Mouse (Mus musculus): ENCODE measurements around the gene Crisp2. TPM values are rescaled to one million over a fixed set of nuclear protein-coding genes. Genes with fewer than 3 reads are reported as not detected.
A peak's percentile ranks its signal among the peaks of the same experiment; 100 is the strongest.

Crisp2 gene
- polyA plus RNA-seq, 1 experiment from 2014 or later: 0.06 TPM

- no peak for ATAC-seq
- CTCF ChIA-PET: interaction anchor here (1.1 to 2.2 kb wide), 2 partner anchors 12 to 13 kb away, joined by 3 to 12 read pairs; no protein-coding TSS in a partner anchor
- no peak for TF ChIP-seq CTCF (IDR thresholded peaks at IDR 0.05)
- no peaks in the 10 kb centered on the region for H3K27me3 ChIP-seq
- POLR2A ChIA-PET: no interaction called here
- in situ Hi-C loops (cut with MboI; ENCODE audit: low pct_unique_long_range_greater_than_20kb): loop anchor here (25.0 kb wide), 1 partner anchor 599 kb away; the partner anchor contains the start of gene Pgk2
- no peak for DNase-seq (ENCODE audit: low read depth, low spot score)
These were observed 4.1 kb upstream of the Crisp2 start, which contains the start of gene Rhag for GRCm38 (mm10) chr17:40810934-40811333. TSS of gene Rhag (plus strand) at chr17:40811126.

DNA sequence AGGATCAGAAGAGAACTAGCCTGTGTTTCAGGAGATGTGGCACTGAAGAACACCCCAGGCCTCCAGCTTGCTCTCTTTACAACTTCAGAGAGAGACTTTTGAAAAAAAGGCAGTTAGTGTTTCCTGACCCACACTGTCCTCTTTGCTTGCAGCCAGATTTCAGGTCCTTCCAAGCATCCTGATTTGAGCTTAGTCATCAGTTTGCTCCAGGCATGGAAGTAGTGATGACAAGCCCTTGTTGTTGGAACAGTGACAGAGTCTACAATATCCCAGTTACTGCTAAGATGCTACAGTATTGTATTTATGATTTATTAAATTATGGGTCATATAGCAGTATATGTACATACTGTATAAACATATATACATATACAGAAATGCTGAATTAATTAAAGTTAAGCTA is 1.3 kb upstream of the Crisp2 start:
- POLR2A ChIA-PET: no interaction called here
- TF ChIP-seq CTCF (IDR thresholded peaks at IDR 0.05): no peak

GRCm38 (mm10) chr17:40806550-40806949 is 253 bp downstream of the Crisp2 start:
- no peak for TF ChIP-seq CTCF (IDR thresholded peaks at IDR 0.05)
- no peaks in the 10 kb centered on the region for H3K27me3 ChIP-seq
- ATAC-seq (peak; percentile 45), DNase-seq (ENCODE audit: low read depth, low spot score) (no peak)
- in situ Hi-C loops (cut with MboI; ENCODE audit: low pct_unique_long_range_greater_than_20kb): loop anchor here (25.0 kb wide), 1 partner anchor 594 kb away; the partner anchor contains the start of gene Pgk2
- CTCF ChIA-PET: interaction anchor here (1.0 to 2.0 kb wide), 2 partner anchors 14 to 18 kb away, joined by 3 to 8 read pairs; no protein-coding TSS in a partner anchor
- POLR2A ChIA-PET: no interaction called here

More for the DNA sequence above, 1.3 kb upstream of the Crisp2 start:
- in situ Hi-C loops (cut with MboI; ENCODE audit: low pct_unique_long_range_greater_than_20kb): loop anchor here (25.0 kb wide), 1 partner anchor 596 kb away; the partner anchor contains the start of gene Pgk2
- ATAC-seq (no peak), DNase-seq (ENCODE audit: low read depth, low spot score) (no peak)
- CTCF ChIA-PET: interaction anchor here (0.7 to 1.9 kb wide), 3 partner anchors 16 to 22 kb away, joined by 3 to 7 read pairs (median 3); no protein-coding TSS in a partner anchor
- no peaks in the 10 kb centered on the region for H3K27me3 ChIP-seq

DNA sequence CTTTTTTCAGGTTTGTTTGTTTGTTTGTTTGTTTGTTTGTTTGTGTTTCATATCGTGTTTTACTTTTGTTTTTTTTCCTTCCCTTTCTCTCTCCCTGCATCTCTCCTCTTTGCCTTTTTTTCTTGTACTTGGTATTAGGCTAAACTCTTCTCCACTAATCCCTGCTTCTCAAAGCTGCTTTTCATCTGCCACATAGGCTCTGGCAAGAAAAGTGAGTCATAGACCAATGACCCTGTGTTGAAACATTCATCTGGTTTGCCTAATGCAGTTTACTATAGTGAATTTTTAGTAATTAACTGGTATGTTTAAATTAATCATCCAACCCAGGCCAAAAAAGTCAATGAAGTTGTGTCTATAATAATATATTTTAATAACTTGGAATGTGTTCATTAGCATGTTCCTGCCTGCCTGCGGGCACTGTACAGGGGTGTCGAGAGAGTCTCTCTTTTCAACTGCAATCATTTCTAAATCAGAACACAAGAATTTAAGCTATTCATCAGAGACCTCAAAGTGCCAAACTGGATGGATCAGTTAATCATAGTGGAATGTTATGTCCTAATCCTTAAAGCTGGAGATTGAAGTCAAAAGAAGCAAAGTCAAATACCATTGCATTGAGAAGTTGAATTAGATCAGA is 4.0 kb downstream of the Crisp2 start:
- POLR2A ChIA-PET: no interaction called here
- CTCF ChIA-PET: interaction anchor here (1.1 to 1.5 kb wide), 3 partner anchors 12 to 76 kb away, joined by 3 to 7 read pairs (median 4); no protein-coding TSS in a partner anchor
- in situ Hi-C loops (cut with MboI; ENCODE audit: low pct_unique_long_range_greater_than_20kb): loop anchor here (25.0 kb wide), 1 partner anchor 591 kb away; the partner anchor contains the start of gene Pgk2
- no peak for TF ChIP-seq CTCF (IDR thresholded peaks at IDR 0.05)
- no peaks in the 10 kb centered on the region for H3K27me3 ChIP-seq
- ATAC-seq (peak; percentile 97), DNase-seq (ENCODE audit: low read depth, low spot score) (peak; percentile 41)

DNA sequence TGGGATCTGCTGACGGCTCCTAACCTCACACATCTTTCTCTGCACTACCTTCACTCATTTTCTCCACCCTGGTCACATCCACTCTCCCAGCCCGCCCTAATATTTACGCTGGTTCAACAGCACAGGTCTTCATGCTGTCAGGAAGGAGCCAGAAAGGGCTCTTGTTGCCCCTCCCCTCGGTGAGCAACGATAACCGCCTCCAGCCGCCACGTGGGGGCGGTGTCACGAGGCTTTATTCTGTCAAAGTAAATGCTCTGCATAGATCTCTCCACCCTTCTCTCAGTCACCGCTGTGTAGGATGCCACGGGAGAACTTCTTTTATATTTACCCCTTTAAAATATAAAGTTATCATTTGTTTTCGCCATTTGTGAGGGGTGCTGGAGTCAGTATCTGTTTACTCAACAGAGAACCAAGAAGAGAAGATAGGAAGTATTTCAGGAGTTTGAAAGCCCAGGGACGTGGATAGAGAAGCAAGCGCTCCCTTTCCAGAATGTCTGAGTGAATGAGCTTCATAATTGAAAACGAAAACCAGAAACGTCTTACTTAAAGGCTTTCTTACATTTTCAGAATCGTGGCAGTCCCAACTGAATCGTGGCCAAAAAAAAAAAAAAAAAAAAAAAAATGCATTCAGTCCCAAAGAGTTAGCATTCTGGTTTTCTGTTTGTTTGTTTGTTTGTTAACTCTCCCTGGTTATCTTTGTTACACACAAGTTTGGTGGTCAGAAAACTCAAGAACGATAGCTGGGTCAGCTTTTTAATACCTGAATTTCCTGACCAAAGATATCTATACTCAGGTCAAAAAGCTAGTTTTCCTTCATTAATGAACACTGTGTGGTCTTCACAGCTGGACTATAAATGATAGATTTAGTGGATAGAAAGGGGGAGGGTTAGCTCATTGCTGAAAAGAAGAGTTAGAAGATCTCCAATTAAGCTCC is 12.6 kb downstream of the Crisp2 start:
- ATAC-seq (no peak), DNase-seq (ENCODE audit: low read depth, low spot score) (no peak)
- TF ChIP-seq CTCF (IDR thresholded peaks at IDR 0.05): no peak
- CTCF ChIA-PET: interaction anchor here (1.5 kb wide), 1 partner anchor 8 kb away, joined by 3 read pairs; no protein-coding TSS in a partner anchor
- H3K27me3 ChIP-seq: peaks cover 3% of the 10 kb centered on the region
- POLR2A ChIA-PET: no interaction called here
- in situ Hi-C loops (cut with MboI; ENCODE audit: low pct_unique_long_range_greater_than_20kb): no loop called here

DNA sequence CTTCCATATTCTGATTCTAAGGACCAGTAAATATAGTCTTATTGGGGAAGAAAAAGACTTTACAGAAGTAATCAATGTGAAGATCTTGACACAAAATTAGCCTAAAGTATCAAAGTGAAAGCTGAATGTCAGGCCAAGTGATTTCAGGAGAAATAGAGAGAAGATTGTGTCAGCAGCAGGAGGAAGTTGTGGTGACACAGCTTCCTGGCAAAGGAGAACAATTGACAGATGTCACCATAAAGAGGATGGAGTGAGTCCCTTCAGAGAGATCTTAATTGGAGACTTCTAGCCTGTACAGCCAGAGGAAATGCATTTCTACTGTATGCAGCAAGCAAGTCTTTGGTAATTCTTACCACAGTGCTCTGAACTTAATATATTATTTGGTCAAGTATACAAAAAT is 16.9 kb downstream of the Crisp2 start:
- TF ChIP-seq CTCF (IDR thresholded peaks at IDR 0.05): no peak
- DNase-seq (ENCODE audit: low read depth, low spot score) (no peak), ATAC-seq (no peak)
- peaks cover 3% of the 10 kb centered on the region for H3K27me3 ChIP-seq
- CTCF ChIA-PET: no interaction called here
- in situ Hi-C loops (cut with MboI; ENCODE audit: low pct_unique_long_range_greater_than_20kb): no loop called here
- POLR2A ChIA-PET: no interaction called here

DNA sequence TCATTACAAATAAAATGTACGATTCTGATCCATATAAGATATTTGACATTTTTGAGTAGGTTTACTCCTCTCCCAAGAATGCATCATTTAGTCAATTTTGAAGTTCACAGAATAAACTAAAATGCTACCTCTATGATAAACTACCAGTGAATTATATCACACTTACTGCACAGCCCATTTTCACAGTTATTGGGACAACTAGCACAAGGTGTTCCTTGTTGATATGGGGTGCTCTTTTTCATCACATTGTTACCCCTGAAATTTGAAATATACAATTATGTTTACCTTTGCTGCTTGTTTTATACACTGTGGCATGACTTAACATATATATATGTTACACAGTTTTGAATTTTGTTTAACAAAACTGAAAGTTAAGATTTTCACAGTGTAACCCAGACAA is 39.7 kb downstream of the Crisp2 start:
- no peak for TF ChIP-seq CTCF (IDR thresholded peaks at IDR 0.05)
- no peak for ATAC-seq
- POLR2A ChIA-PET: no interaction called here
- in situ Hi-C loops (cut with MboI; ENCODE audit: low pct_unique_long_range_greater_than_20kb): no loop called here
- CTCF ChIA-PET: no interaction called here
- no peaks in the 10 kb centered on the region for H3K27me3 ChIP-seq
- DNase-seq (ENCODE audit: low read depth, low spot score): no peak

GRCm38 (mm10) chr17:40763662-40764061 is 43.1 kb downstream of the Crisp2 start:
- ATAC-seq: no peak
- H3K27me3 ChIP-seq: no peaks in the 10 kb centered on the region
- no peak for TF ChIP-seq CTCF (IDR thresholded peaks at IDR 0.05)
- ChIA-PET POLR2A (no interaction called here), CTCF (no interaction called here)
- in situ Hi-C loops (cut with MboI; ENCODE audit: low pct_unique_long_range_greater_than_20kb): no loop called here
- DNase-seq (ENCODE audit: low read depth, low spot score): no peak

DNA sequence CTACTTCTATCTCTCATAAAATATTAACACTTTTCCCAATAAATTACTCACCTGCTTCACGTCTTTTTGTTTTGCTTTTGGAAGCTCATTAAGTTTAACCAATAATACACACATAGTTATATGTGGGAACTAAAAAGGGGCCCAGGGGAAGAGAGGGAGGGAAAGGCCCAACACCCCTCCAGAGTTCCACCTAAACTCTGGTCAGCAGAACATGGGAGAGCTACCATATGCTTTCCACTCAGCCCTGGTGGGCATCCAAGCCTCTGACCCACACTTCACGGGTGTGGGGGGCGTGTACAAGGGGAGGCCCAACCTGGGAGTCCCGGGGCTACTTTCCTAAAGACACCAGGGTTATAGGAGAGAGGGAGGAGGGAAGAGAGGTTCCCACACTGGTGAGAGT is 75.1 kb downstream of the Crisp2 start:
- in situ Hi-C loops (cut with MboI; ENCODE audit: low pct_unique_long_range_greater_than_20kb): no loop called here
- DNase-seq (ENCODE audit: low read depth, low spot score) (no peak), ATAC-seq (no peak)
- ChIA-PET POLR2A (interaction anchor here (0.6 kb wide), 1 partner anchor 1558 kb away, joined by 3 read pairs; no protein-coding TSS in a partner anchor), CTCF (no interaction called here)
- peaks cover 7% of the 10 kb centered on the region for H3K27me3 ChIP-seq
- no peak for TF ChIP-seq CTCF (IDR thresholded peaks at IDR 0.05)

DNA sequence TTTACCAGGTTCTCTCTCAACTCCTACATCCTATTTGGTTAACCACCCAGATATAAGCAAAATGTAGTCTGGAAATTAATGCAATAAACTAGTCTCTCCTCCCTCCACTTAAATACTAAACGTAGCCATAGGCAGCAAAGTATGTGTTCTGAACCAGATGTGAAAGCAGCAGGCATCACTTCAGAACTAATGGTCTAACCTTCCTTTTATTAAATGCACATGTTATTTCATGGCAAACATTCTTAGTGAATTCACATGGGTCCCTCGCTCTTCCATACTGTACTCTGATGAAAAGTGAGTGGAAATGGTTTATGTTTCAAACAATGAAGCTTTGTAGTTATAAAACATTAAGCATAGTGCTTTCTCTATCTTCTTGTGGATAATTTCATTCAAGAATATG is 75.5 kb downstream of the Crisp2 start:
- ChIA-PET POLR2A (interaction anchor here (0.6 kb wide), 1 partner anchor 1559 kb away, joined by 3 read pairs; no protein-coding TSS in a partner anchor), CTCF (no interaction called here)
- in situ Hi-C loops (cut with MboI; ENCODE audit: low pct_unique_long_range_greater_than_20kb): no loop called here
- peaks cover 7% of the 10 kb centered on the region for H3K27me3 ChIP-seq
- ATAC-seq: no peak
- TF ChIP-seq CTCF (IDR thresholded peaks at IDR 0.05): no peak
- no peak for DNase-seq (ENCODE audit: low read depth, low spot score)

Data from Patski (cell line).